Mouse (Mus musculus) lung, postnatal 10 days (tissue): ENCODE measurements around the gene Chchd3.

Experiments used
- DNase-seq: peaks from one replicate; pipeline ENCODE4 v3.0.0; 2021

The Chchd3 gene

GRCm38 (mm10) chr6:33059735-33060576 lies at the start of gene Chchd3:
Gene Chchd3 (minus strand): TSS chr6:33060260.
- DNase-seq: peak; percentile 98

DNA sequence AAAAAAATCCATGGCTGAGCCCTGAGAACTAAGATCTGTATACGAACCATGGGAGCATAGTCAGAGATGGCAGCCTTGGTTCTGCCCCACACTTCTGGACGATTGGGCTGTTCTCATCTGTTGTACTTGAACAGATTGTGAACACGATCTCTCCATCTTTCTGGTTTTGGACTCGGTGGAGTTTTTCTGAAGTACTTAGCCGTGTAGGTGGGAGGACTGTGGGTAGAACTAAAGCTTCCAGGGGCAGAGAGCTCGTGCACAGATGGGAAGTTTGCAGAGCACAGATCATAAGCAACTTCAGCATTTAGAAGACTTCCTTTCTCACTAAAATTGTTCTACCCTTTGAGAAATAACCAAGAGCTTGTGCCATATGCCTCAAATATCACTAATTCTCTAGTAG lies 44.6 kb upstream of the Chchd3 start:
- no peak for DNase-seq

GRCm38 (mm10) chr6:33098903-33099302 lies 38.8 kb upstream of the Chchd3 start:
- no peak for DNase-seq

DNA sequence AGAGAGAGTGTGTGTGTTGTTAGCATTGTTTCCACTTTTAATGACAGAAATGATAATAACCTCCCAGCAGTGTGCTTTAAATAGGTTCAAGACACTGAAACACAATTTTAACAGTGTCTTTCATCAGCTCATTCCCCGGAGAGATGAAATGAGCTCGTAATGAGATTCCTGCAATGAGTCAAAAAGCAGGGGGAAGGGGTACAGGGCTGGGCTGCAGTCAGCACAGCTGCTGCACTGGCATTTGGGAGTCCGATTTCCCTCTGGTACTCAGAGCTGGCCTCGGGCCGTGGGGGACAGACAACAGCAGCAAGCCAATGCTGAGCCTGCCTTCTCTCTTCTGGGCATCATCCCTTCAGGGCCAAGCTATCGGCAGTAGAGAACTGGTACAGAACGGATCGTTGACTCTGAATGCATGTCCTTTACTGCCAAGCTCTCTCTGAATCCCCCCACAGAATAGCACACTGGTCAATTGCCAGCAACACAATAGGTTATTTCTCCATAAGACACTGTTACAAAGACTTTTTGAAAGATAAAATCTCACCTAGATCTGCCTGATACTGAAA lies 34.7 kb upstream of the Chchd3 start:
- DNase-seq: no peak

DNA sequence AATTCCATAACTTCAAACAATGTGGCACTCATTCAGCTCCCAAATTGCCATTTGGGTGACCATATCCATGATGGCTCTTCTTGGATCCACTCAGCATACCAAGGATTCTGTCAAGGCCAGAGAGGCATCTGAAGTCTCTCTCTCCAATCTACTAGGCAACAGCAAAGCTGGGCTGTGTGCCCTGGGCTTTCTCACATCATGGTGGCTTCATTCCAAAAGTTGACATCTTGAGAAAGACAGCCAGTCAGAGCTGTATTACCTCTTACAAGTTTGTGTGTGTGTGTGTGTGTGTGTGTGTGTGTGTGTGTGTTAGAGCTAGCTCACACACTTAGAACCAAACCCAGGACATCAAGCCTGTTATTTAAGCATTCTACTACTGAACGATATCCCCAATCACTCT lies 20.1 kb upstream of the Chchd3 start:
- DNase-seq: peak; percentile 6

GRCm38 (mm10) chr6:33078260-33078936 lies 18.3 kb upstream of the Chchd3 start:
- no peak for DNase-seq

DNA sequence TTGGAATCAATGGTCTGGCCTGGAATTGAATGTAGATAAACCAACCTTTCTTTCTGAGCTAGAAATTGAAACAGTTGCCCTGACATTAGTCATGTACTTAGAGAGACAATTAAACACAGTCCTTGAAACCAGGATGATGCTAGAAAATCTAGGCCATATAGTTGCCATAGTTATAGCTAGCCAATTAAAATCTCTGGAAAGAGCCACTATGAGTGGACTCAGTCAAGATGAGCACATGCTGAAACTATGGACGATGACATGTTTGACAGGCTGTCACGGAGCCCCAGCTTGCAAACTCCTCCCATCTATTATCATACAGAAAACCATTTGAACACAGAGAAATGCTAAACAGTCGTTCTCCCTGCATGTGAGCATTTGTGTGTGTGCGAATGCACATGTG lies 6.4 kb upstream of the Chchd3 start:
- DNase-seq: no peak

DNA sequence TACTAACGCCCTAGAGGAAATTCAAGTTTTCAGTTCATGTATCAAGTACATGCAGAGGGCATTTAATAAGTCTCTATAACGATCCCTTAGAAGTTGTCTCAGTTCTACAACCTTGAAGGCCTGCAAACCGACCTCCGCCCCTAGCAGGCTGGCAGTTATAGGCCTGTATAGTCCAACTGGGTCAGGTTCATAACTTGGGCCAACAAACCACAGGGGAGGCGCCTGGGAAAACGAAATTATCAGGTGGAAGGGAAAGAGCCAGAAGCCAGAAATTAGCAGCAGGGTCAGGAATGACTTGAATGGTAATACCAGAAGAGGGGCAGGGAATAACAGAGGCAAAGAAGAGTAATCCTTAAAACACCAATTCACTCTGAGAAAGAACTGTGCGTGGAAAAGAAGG lies 784 bp downstream of the Chchd3 start:
- no peak for DNase-seq

DNA sequence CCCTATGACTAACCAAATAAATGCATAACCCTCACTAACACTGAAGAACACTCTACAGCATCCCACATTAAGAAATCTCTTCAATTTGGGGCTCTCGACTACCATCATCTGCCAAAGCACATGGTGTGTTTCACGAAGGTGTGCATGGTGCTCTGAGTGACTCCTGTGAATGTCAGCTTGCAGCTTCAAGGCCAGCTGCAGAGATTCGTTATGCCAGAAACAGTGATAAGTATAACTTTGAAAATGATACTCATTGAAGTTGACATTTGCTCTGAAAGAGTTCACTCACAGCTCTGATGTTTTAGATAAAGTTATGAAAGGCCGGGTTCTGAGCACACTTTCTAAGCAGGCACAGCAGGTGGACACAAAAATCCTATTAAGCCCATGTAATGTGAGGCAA lies 3.7 kb downstream of the Chchd3 start:
- DNase-seq: no peak

- DNase-seq: no peak
These were observed 4.4 kb downstream of the Chchd3 start for GRCm38 (mm10) chr6:33055663-33056062.

DNA sequence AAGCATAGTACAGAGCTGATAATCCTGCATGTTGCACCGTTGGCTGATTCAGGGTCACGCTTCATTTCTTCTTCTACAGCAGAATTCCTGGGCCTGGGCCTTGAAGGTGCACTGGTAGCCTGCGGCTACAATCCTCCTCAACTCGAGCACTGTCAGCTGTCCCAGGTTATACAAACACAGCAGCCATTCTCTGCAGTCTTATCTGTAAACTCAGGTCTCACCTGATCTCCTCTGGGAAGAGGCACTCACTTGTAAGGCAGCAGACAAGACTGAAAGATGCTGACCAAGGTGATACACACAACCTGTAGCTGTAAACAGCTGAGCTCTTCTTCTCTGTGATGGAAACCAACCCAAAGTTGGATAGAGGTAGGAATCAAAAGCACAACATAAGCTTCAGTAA lies 5.1 kb downstream of the Chchd3 start:
- DNase-seq: no peak

DNA sequence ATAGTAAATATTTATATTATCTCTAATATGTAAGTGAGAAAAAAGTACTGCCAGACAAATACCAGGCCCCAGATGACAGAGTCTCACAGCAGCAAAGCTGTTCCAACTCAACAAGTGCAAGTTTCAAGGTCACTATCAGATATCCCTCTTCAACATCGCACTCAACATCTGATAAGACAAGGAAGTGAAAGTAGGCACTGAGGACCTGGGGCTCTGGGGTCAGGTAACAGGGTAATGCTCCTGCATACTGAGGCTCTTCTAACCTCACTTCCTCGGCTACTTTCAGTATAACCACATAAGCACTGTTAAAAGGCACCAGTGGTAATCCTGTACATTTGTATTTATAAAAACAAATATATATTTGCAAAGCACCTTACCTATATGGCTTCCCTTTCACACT lies 8.4 kb downstream of the Chchd3 start:
- no peak for DNase-seq

DNA sequence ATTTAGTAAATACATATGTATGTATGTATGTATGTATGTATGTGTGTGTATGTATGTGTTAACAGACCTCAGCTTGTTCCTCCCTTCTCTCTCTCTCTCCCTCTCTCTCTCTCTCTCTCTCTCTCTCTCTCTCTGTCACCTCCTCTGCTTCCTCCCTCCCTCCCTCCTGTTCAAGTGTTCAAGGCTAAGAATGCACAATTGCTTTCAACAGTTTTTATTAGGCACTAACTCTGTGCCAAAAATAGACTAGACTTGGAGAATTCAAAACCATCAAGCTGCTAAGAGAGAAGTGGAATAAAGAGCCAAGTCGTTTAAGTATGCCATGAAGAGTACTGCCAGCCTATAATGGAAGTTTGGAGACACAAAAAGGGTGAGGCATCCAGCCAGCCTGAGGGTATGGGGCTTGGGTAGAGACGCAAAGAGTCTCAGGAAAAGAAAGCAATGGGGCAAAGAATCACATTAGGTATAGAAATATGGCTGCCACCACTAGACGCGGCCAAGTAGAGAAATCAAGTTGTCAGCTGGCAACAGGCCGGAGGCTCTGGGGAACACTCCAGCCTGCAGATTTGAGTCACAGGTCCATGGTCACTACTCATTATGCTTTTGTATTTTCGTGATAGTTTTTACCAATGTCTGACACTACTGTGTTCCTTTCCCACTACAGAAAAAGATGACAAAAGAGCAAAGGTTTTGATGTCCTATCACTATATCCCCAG lies 10.2 kb downstream of the Chchd3 start:
- DNase-seq: no peak

DNA sequence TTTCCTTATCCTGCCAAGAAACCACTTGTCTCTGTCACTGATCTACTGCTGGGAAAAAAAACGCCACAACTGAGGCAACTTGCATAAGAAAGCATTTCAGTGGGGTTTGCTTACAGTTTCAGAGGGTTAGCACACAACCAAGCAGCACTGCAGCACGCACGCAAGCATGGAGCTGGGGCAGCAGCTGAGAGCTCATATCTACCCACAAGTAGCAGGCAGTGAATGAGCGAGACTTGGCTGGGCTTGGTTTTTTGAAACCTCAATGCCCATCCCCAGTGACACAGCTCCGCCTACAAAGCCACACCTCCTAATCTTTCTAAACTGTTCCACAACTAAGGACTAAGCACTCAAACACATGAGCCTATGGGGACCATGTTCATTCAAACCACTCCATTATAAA lies 16.6 kb downstream of the Chchd3 start:
- no peak for DNase-seq

- DNase-seq: no peak
These were observed 17.2 kb downstream of the Chchd3 start for GRCm38 (mm10) chr6:33042880-33043279.

- DNase-seq: no peak
These were observed 18.1 kb downstream of the Chchd3 start for GRCm38 (mm10) chr6:33041978-33042377.

DNA sequence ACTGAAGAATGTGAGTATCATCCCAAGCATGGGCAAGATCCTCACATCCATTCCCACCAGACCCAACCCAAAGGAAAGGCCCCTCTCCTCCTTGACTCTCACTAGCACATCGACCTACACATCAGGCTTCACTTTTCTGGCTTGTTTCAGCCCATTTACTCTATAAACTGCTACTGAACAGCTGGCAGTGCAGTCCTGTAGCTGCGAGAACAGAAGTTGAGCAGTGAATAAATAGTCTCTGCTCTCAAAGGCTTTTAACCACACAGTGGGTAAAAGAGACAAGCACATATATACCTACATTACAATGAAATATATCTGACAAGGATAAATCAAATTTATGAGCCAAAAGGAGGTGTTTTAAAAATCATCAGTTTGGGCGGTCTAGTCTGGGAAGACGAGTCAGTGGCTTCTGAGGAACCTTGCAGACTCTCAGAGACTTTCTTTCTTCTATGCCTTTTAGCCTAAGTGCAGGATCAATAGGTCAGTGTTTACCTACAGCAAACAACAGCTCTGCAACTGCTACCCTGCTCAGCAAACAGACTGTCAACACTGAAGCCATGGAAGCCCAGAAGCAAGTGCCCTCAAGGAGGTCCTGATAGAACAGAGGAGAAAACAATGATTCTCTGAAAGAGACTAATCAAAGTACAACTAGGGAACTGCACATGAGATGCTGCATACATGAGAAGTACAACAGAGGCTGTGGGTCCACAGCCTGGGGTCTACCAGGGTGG lies 19.5 kb downstream of the Chchd3 start:
- no peak for DNase-seq

DNA sequence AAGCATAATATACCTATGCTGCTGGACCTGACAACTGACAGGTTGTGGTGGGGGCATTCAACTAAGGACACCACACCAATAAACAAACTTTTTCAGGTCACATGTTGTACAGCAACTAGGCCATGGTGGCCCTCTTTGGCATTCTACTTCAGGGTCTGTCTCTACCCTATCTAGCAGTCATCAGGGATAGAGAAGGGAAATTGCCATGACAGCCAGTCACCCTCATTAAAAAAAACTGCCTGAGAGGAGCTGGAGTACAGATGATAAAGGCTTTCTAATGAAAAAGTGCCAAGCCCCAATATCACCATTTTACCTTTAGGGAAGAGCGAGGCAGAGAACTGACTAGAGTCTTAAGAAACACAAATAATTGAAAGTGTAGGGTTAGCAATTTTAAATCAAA lies 27.5 kb downstream of the Chchd3 start:
- DNase-seq: no peak

GRCm38 (mm10) chr6:33031631-33032030 lies 28.4 kb downstream of the Chchd3 start:
- no peak for DNase-seq

DNA sequence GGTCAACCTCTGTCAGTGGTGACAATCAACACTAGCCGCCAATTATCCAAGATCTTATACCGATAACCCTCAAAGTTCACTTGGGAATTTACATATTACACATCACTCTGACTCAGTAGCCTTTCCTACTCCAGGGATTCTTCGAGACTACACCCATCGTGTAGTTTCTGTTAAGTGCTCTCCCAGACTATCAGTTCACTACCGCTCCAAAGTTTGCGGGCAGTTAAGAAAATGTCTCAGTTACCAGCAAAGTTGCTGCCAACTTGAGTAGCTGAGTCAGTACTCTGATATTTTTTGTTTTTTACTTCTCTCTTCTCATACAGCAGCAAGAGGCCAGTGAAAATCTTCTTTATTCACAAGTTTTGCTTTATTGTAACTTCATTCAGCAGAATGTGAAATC lies 31.8 kb downstream of the Chchd3 start:
- DNase-seq: no peak

DNA sequence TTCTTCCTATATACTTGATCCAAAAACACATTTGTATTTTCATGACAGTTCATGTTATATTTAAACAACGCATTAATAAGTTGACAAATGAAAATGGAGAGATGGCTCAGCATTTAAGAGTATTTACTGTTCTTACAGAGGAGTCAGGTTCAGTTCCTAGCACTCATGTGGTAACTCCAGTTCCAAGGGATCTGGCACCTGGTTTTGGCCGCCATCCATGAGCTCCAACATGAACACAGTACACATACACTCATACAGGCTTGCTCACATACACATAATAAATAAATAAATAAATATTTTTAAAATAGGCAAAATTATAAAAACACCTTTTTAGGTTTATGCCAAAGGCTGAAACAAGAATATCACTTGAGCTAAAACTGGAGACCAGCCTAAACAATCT lies 35.0 kb downstream of the Chchd3 start:
- DNase-seq: no peak

GRCm38 (mm10) chr6:33004607-33005006 lies 55.5 kb downstream of the Chchd3 start:
- DNase-seq: no peak

- DNase-seq: no peak
These were observed 57.1 kb downstream of the Chchd3 start for GRCm38 (mm10) chr6:33002988-33003387.
